Mouse (Mus musculus): ENCODE measurements around the gene Optn.

- no peak for TF ChIP-seq CTCF (IDR thresholded peaks at IDR 0.05; ENCODE audit: insufficient read depth, low read length)
- no peak for TF ChIP-seq POLR2A (IDR thresholded peaks at IDR 0.05; ENCODE audit: borderline replicate concordance, extremely low read depth, low read depth, low read length)
These were observed 79.9 kb downstream of the Optn start for GRCm38 (mm10) chr2:4983987-4984386.
